Mouse (Mus musculus): ENCODE data around the gene Art3.

- no peak for TF ChIP-seq POLR2A (IDR thresholded peaks at IDR 0.05; ENCODE audit: control insufficient read depth, low read depth, low read length)
- no peak for TF ChIP-seq CTCF (IDR thresholded peaks at IDR 0.05; ENCODE audit: control insufficient read depth, insufficient read depth, insufficient replicate concordance, low read depth, low read length)
Observed at GRCm38 (mm10) chr5:92312046-92312715, 19.4 kb upstream of the Art3 start.

All from testis, adult 2 months (tissue).